Mouse (Mus musculus) monocyte, adult 2 months (primary cell): ENCODE data around the gene Birc3.

Experiments used
- DNase-seq, 2 experiments: peaks; one replicate each; pipeline ENCODE4 v3.0.0; 2022; ENCODE audit warnings: low spot score in 2 of 2, low read depth in 1 of 2

Gene Birc3

GRCm38 (mm10) chr9:7828706-7829105, 44.3 kb downstream of the Birc3 start:
- no peak for DNase-seq

GRCm38 (mm10) chr9:7824916-7825315, 48.1 kb downstream of the Birc3 start:
- no peak for DNase-seq

- DNase-seq, result no peak
These were observed 50.2 kb downstream of the Birc3 start for GRCm38 (mm10) chr9:7822758-7823157.

GRCm38 (mm10) chr9:7805101-7805506, 67.9 kb downstream of the Birc3 start:
- no peak for DNase-seq
